Mouse (Mus musculus) hindbrain, embryonic 15.5 days (tissue): ENCODE results near the gene Pcolce2. TPM values are rescaled to one million over a fixed set of nuclear protein-coding genes. Genes with fewer than 3 reads are reported as not detected.

Experiments
- ATAC-seq: fragments of 200-750 bp; cut with Nextera tagmentation; 2 replicates; pipeline ENCODE4 v1.8.0; 2017; ENCODE audit warnings: low read depth, moderate number of reproducible peaks, moderate TSS enrichment; ENCODE audit not compliant: low FRiP score
- H3K27ac ChIP-seq: fragments of 300-500 bp; sonication (generic); replicated peaks from 2 replicates; pipeline ENCODE4 v1.5.1; 2015; ENCODE audit warnings: mild to moderate bottlenecking, inconsistent platforms
- H3K27me3 ChIP-seq: fragments of 300-500 bp; sonication (generic); 2 replicates; pipeline ENCODE4 v1.6.1; 2015; ENCODE audit warnings: control low read depth, inconsistent platforms
- H3K36me3 ChIP-seq: fragments of 300-500 bp; sonication (generic); 2 replicates; pipeline ENCODE4 v1.6.1; 2015; ENCODE audit warnings: control low read depth, inconsistent platforms
- H3K4me1 ChIP-seq: fragments of 300-500 bp; sonication (generic); replicated peaks from 2 replicates; pipeline ENCODE4 v1.6.1; 2015; ENCODE audit warnings: control low read depth, inconsistent platforms
- H3K4me2 ChIP-seq: fragments of 300-500 bp; sonication (generic); 2 replicates; pipeline ENCODE4 v1.6.1; 2015; ENCODE audit warnings: moderate library complexity, mild to moderate bottlenecking, inconsistent platforms
- H3K4me3 ChIP-seq: fragments of 300-500 bp; sonication (generic); 2 replicates; pipeline ENCODE4 v1.5.1; 2015; ENCODE audit warnings: mild to moderate bottlenecking, inconsistent platforms
- H3K9ac ChIP-seq: fragments of 300-500 bp; sonication (generic); 2 replicates; pipeline ENCODE4 v1.6.1; 2015; ENCODE audit warnings: inconsistent platforms
- H3K9me3 ChIP-seq: fragments of 300-500 bp; sonication (generic); 2 replicates; pipeline ENCODE4 v1.6.1; 2016; ENCODE audit warnings: control low read depth, inconsistent platforms
- WGBS: fragments of 180-500 bp; shearing (Covaris S2); methylation state at CpG from one replicate; pipeline ENCODE4 v1.1.7; 2015; 5-methylcytosine and 5-hydroxymethylcytosine counted together
- polyA plus RNA-seq: library from polyadenylated mRNA; unstranded; fragments of >200 nt; fragmentation: Nextera tagmentation; extraction: Ambion mirVana; gene quantifications from 2 replicates; pipeline ENCODE4 v1.2.1, GENCODE M21; 2015

Gene Pcolce2
- polyA plus RNA-seq, 1 experiment from 2014 or later: 1.9 TPM

- Histone ChIP-seq H3K4me2 (no peak overlapping the region), H3K36me3 (no peaks in the 10 kb centered on the region), H3K4me3 (no peak overlapping the region), H3K9ac (no peak overlapping the region), H3K9me3 (no peaks in the 10 kb centered on the region), H3K27me3 (no peaks in the 10 kb centered on the region), H3K4me1 (no peaks in the 10 kb centered on the region), H3K27ac (no peak overlapping the region)
- 75% methylated on average over 8 of the region's 8 CpGs for WGBS
- ATAC-seq: no peak
Measured at GRCm38 (mm10) chr9:95692823-95693222, 55.4 kb downstream of the Pcolce2 start.

- Histone ChIP-seq H3K27me3 (no peaks in the 10 kb centered on the region), H3K9me3 (no peaks in the 10 kb centered on the region), H3K4me2 (no peak overlapping the region), H3K27ac (no peak overlapping the region), H3K4me1 (no peaks in the 10 kb centered on the region), H3K36me3 (no peaks in the 10 kb centered on the region), H3K9ac (no peak overlapping the region), H3K4me3 (no peak overlapping the region)
- no peak for ATAC-seq
- WGBS: 88% methylated on average over 11 of the region's 11 CpGs
Measured at GRCm38 (mm10) chr9:95693528-95694100, 56.2 kb downstream of the Pcolce2 start.

GRCm38 (mm10) chr9:95694526-95694925, 57.1 kb downstream of the Pcolce2 start:
- H3K4me1 ChIP-seq: no peaks in the 10 kb centered on the region
- no peak overlapping the region for H3K4me2 ChIP-seq
- H3K9me3 ChIP-seq: no peaks in the 10 kb centered on the region
- H3K27me3 ChIP-seq: no peaks in the 10 kb centered on the region
- no peak overlapping the region for H3K9ac ChIP-seq
- H3K36me3 ChIP-seq: no peaks in the 10 kb centered on the region
- H3K27ac ChIP-seq: no peak overlapping the region
- WGBS: 88% methylated on average over 12 of the region's 12 CpGs
- ATAC-seq: no peak
- no peak overlapping the region for H3K4me3 ChIP-seq

- Histone ChIP-seq H3K9ac (no peak overlapping the region), H3K4me1 (no peaks in the 10 kb centered on the region), H3K27me3 (no peaks in the 10 kb centered on the region), H3K9me3 (no peaks in the 10 kb centered on the region), H3K36me3 (no peaks in the 10 kb centered on the region), H3K27ac (no peak overlapping the region), H3K4me2 (no peak overlapping the region), H3K4me3 (no peak overlapping the region)
- WGBS: 91% methylated on average over 15 of the region's 15 CpGs
- ATAC-seq: no peak
Measured at GRCm38 (mm10) chr9:95695023-95695422, 57.6 kb downstream of the Pcolce2 start.

GRCm38 (mm10) chr9:95696581-95696980, 59.2 kb downstream of the Pcolce2 start:
- Histone ChIP-seq H3K4me1 (no peaks in the 10 kb centered on the region), H3K4me3 (no peak overlapping the region), H3K4me2 (no peak overlapping the region), H3K9me3 (no peaks in the 10 kb centered on the region), H3K27me3 (no peaks in the 10 kb centered on the region), H3K36me3 (no peaks in the 10 kb centered on the region), H3K27ac (no peak overlapping the region), H3K9ac (no peak overlapping the region)
- 74% methylated on average over 6 of the region's 6 CpGs for WGBS
- ATAC-seq: no peak

- H3K27me3 ChIP-seq: no peaks in the 10 kb centered on the region
- no peaks in the 10 kb centered on the region for H3K9me3 ChIP-seq
- H3K4me2 ChIP-seq: no peak overlapping the region
- no peaks in the 10 kb centered on the region for H3K4me1 ChIP-seq
- 59% methylated on average over 2 of the region's 2 CpGs for WGBS
- no peak for ATAC-seq
- no peak overlapping the region for H3K9ac ChIP-seq
- H3K4me3 ChIP-seq: no peak overlapping the region
- no peak overlapping the region for H3K27ac ChIP-seq
- no peaks in the 10 kb centered on the region for H3K36me3 ChIP-seq
Measured at GRCm38 (mm10) chr9:95697808-95698207, 60.4 kb downstream of the Pcolce2 start.

GRCm38 (mm10) chr9:95699273-95699672, 61.9 kb downstream of the Pcolce2 start:
- Histone ChIP-seq H3K4me1 (no peaks in the 10 kb centered on the region), H3K9me3 (no peaks in the 10 kb centered on the region), H3K27ac (no peak overlapping the region), H3K4me3 (no peak overlapping the region), H3K36me3 (no peaks in the 10 kb centered on the region), H3K9ac (no peak overlapping the region), H3K4me2 (no peak overlapping the region), H3K27me3 (no peaks in the 10 kb centered on the region)
- ATAC-seq: no peak
- 64% methylated on average over 4 of the region's 4 CpGs for WGBS

GRCm38 (mm10) chr9:95704078-95704477, 66.7 kb downstream of the Pcolce2 start:
- Histone ChIP-seq H3K36me3 (peaks cover 20% of the 10 kb centered on the region), H3K4me2 (no peak overlapping the region), H3K4me1 (no peaks in the 10 kb centered on the region), H3K4me3 (no peak overlapping the region), H3K9me3 (no peaks in the 10 kb centered on the region), H3K9ac (no peak overlapping the region), H3K27me3 (no peaks in the 10 kb centered on the region), H3K27ac (no peak overlapping the region)
- ATAC-seq: no peak
- WGBS: 89% methylated on average over 3 of the region's 3 CpGs

- Histone ChIP-seq H3K4me1 (no peaks in the 10 kb centered on the region), H3K27me3 (no peaks in the 10 kb centered on the region), H3K4me3 (no peak overlapping the region), H3K4me2 (no peak overlapping the region), H3K9ac (no peak overlapping the region), H3K9me3 (no peaks in the 10 kb centered on the region), H3K27ac (no peak overlapping the region), H3K36me3 (peaks cover 26% of the 10 kb centered on the region)
- WGBS: 92% methylated on average over 5 of the region's 5 CpGs
- no peak for ATAC-seq
Measured at GRCm38 (mm10) chr9:95705371-95705770, 68.0 kb downstream of the Pcolce2 start.

- Histone ChIP-seq H3K36me3 (peaks cover 28% of the 10 kb centered on the region), H3K27ac (no peak overlapping the region), H3K4me3 (no peak overlapping the region), H3K9me3 (no peaks in the 10 kb centered on the region), H3K4me1 (no peaks in the 10 kb centered on the region), H3K27me3 (no peaks in the 10 kb centered on the region), H3K4me2 (no peak overlapping the region), H3K9ac (no peak overlapping the region)
- no peak for ATAC-seq
Measured at GRCm38 (mm10) chr9:95708943-95709342, 71.5 kb downstream of the Pcolce2 start.

- 28% methylated on average over 8 of the region's 8 CpGs for WGBS
Measured at GRCm38 (mm10) chr9:95712574-95712973, 75.2 kb downstream of the Pcolce2 start.

GRCm38 (mm10) chr9:95736238-95736637, 98.8 kb downstream of the Pcolce2 start:
- H3K27ac ChIP-seq: no peak overlapping the region
- ATAC-seq: no peak
- H3K9ac ChIP-seq: no peak overlapping the region
- no peaks in the 10 kb centered on the region for H3K4me1 ChIP-seq
- H3K4me2 ChIP-seq: no peak overlapping the region
- no peak overlapping the region for H3K4me3 ChIP-seq
- H3K27me3 ChIP-seq: no peaks in the 10 kb centered on the region
- no peaks in the 10 kb centered on the region for H3K9me3 ChIP-seq
- peaks cover 7% of the 10 kb centered on the region for H3K36me3 ChIP-seq

More at GRCm38 (mm10) chr9:95712574-95712973, 75.2 kb downstream of the Pcolce2 start:
- ATAC-seq: no peak
- Histone ChIP-seq H3K27me3 (no peaks in the 10 kb centered on the region), H3K9me3 (no peaks in the 10 kb centered on the region), H3K9ac (no peak overlapping the region), H3K4me1 (no peaks in the 10 kb centered on the region), H3K4me2 (no peak overlapping the region), H3K4me3 (no peak overlapping the region), H3K27ac (no peak overlapping the region), H3K36me3 (peaks cover 26% of the 10 kb centered on the region)
